Mouse (Mus musculus): ENCODE data around the gene Snx7. TPM values are rescaled to one million over a fixed set of nuclear protein-coding genes. Genes with fewer than 3 reads are reported as not detected.

Gene Snx7
- polyA plus RNA-seq, 1 experiment from 2014 or later, result 47.1 TPM

DNA sequence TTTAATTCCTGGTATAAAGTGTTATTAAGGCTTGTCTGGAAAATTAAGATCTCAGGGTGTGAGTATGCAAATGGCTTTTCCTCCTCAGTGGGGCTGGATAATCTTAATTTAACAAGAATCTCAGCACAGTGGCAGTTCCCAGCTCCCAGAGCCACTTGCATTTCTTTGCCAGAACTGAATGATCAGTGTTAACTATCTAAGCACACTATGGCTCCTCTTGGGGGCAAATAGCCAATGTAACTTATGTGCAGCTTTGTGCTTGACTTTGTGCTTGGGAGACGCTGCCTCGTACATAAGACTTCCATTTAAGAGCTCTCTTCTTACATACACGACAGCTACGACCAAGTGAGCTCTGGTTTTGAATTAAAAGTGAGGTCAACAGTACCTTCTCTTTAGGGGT is 136.1 kb downstream of the Snx7 start:
- Histone ChIP-seq H3K27me3 (replicated peaks; ENCODE audit: control insufficient read depth, insufficient read depth, low read length) (no peaks in the 10 kb centered on the region), H3K4me3 (ENCODE audit: low read depth, low read length) (no peak overlapping the region), H3K9ac (ENCODE audit: low read depth, low read length) (no peak overlapping the region), H3K4me2 (ENCODE audit: low read depth, low read length) (no peak overlapping the region), H3K27ac (replicated peaks; ENCODE audit: low read depth, low read length) (no peak overlapping the region), H3K36me3 (ENCODE audit: control insufficient read depth, insufficient read depth, low read length) (no peaks in the 10 kb centered on the region), H3K9me3 (ENCODE audit: control insufficient read depth, low read length) (no peaks in the 10 kb centered on the region), H3K4me1 (ENCODE audit: control insufficient read depth, insufficient read depth, low read length) (no peaks in the 10 kb centered on the region)
- DNase-seq (ENCODE audit: low spot score), result no peak
- 76% methylated on average over 4 of the region's 4 CpGs for WGBS
- ATAC-seq (ENCODE audit: low read depth), result no peak

Small RNA genes within 50 kb of the gene (microRNA-seq; reads per million reads assigned to microRNA genes)
- not detected for gene Gm24811 (ENCODE audit: borderline number of aligned reads)

Data from embryonic facial prominence, embryonic 14.5 days (tissue).